Mouse (Mus musculus) forebrain, embryonic 16.5 days (tissue): ENCODE data around the gene Apbb2. TPM values are rescaled to one million over a fixed set of nuclear protein-coding genes. Genes with fewer than 3 reads are reported as not detected.

Source experiments
- ATAC-seq: fragments of 200-750 bp; cut with Nextera tagmentation; 2 replicates; pipeline ENCODE4 v1.8.0; 2017; ENCODE audit warnings: mild to moderate bottlenecking, moderate library complexity
- H3K27ac ChIP-seq: fragments of 300-500 bp; sonication (generic); 2 replicates; pipeline ENCODE4 v1.5.1; 2014; ENCODE audit warnings: low read length, control low read depth
- H3K27me3 ChIP-seq: fragments of 300-500 bp; sonication (generic); replicated peaks from 2 replicates; pipeline ENCODE4 v1.6.1; 2014; ENCODE audit warnings: low read length; ENCODE audit not compliant: control insufficient read depth, insufficient read depth
- H3K36me3 ChIP-seq: fragments of 300-500 bp; sonication (generic); 2 replicates; pipeline ENCODE4 v1.6.1; 2014; ENCODE audit not compliant: control insufficient read depth, insufficient read depth
- H3K4me1 ChIP-seq: fragments of 300-500 bp; sonication (generic); replicated peaks from 2 replicates; pipeline ENCODE4 v1.6.1; 2014; ENCODE audit warnings: low read length; ENCODE audit not compliant: control insufficient read depth, insufficient read depth
- H3K4me2 ChIP-seq: fragments of 300-500 bp; sonication (generic); 2 replicates; pipeline ENCODE4 v1.6.1; 2014; ENCODE audit warnings: mild to moderate bottlenecking, low read length, control low read depth
- H3K4me3 ChIP-seq: fragments of 300-500 bp; sonication (generic); replicated peaks from 2 replicates; pipeline ENCODE4 v1.5.1; 2014; ENCODE audit warnings: mild to moderate bottlenecking, low read length, control low read depth
- H3K9ac ChIP-seq: fragments of 300-500 bp; sonication (generic); replicated peaks from 2 replicates; pipeline ENCODE4 v1.6.1; 2014; ENCODE audit warnings: low read depth, low read length, control low read depth
- H3K9me3 ChIP-seq: fragments of 300-500 bp; sonication (generic); 2 replicates; pipeline ENCODE4 v1.6.1; 2016; ENCODE audit warnings: low read length; ENCODE audit not compliant: control insufficient read depth
- WGBS: fragments of 180-500 bp; shearing (Covaris S2); extraction: QIAGEN DNeasy Blood & Tissue Kit; methylation state at CpG from one replicate; pipeline ENCODE4 v1.1.7; 2014; 5-methylcytosine and 5-hydroxymethylcytosine counted together
- polyA plus RNA-seq: library from polyadenylated mRNA; unstranded; fragments of >200 nt; fragmentation: Nextera tagmentation; extraction: Ambion mirVana; gene quantifications from 2 replicates; pipeline ENCODE4 v1.2.1, GENCODE M21; 2015

Gene Apbb2
- polyA plus RNA-seq, 1 experiment from 2014 or later, result 99.1 TPM

- H3K4me1 ChIP-seq, result no peaks in the 10 kb centered on the region
- no peak overlapping the region for H3K4me2 ChIP-seq
- H3K9ac ChIP-seq, result no peak overlapping the region
- no peak for ATAC-seq
- no peak overlapping the region for H3K27ac ChIP-seq
- no peaks in the 10 kb centered on the region for H3K27me3 ChIP-seq
- no peak overlapping the region for H3K4me3 ChIP-seq
- 73% methylated on average over 9 of the region's 9 CpGs for WGBS
- H3K36me3 ChIP-seq, result no peaks in the 10 kb centered on the region
- H3K9me3 ChIP-seq, result no peaks in the 10 kb centered on the region
These were observed 49.3 kb downstream of the Apbb2 start for GRCm38 (mm10) chr5:66569141-66569801.

GRCm38 (mm10) chr5:66568002-66568401 is 50.6 kb downstream of the Apbb2 start:
- H3K9ac ChIP-seq, result no peak overlapping the region
- no peak for ATAC-seq
- WGBS, result 62% methylated on average over 5 of the region's 5 CpGs

GRCm38 (mm10) chr5:66567424-66567823 is 51.2 kb downstream of the Apbb2 start:
- Histone ChIP-seq H3K4me3 (no peak overlapping the region), H3K27me3 (no peaks in the 10 kb centered on the region), H3K9ac (no peak overlapping the region), H3K4me1 (no peaks in the 10 kb centered on the region), H3K9me3 (no peaks in the 10 kb centered on the region), H3K27ac (no peak overlapping the region), H3K36me3 (no peaks in the 10 kb centered on the region), H3K4me2 (no peak overlapping the region)
- WGBS, result 95% methylated on average over 6 of the region's 6 CpGs
- no peak for ATAC-seq

More at GRCm38 (mm10) chr5:66568002-66568401, 50.6 kb downstream of the Apbb2 start:
- Histone ChIP-seq H3K4me1 (no peaks in the 10 kb centered on the region), H3K4me2 (no peak overlapping the region), H3K4me3 (no peak overlapping the region), H3K27ac (no peak overlapping the region), H3K36me3 (no peaks in the 10 kb centered on the region), H3K9me3 (no peaks in the 10 kb centered on the region), H3K27me3 (no peaks in the 10 kb centered on the region)

DNA sequence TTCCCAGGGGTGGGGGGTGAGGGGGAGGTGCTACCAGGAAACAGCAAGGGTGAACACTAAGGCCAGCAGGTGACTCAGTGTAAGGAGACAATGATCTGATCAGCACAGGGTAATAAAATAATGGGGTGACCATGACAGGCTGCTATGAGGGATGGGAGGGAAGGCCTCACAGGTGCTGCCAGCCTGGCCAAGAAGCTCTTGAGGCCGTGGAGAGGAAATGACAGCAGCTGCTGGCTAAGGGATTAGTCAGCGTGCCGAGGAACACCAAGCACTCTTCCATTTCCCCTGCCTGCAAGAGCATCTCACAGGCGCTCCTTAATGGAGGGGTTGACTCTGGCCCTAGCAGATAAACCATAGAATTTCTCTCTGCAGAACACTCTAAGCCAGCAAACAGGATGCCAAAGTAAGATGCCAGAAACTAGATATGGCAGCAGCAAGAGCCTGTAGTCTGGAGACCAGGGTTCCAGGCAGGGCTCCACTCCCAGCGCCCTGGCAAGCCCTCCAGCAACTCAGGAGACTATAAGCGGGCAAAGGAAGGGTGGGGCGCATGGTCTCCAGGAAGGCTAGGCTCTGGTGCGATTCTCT is 58.9 kb downstream of the Apbb2 start:
- H3K27ac ChIP-seq, result no peak overlapping the region
- H3K4me2 ChIP-seq, result no peak overlapping the region
- 63% methylated on average over 8 of the region's 8 CpGs for WGBS

DNA sequence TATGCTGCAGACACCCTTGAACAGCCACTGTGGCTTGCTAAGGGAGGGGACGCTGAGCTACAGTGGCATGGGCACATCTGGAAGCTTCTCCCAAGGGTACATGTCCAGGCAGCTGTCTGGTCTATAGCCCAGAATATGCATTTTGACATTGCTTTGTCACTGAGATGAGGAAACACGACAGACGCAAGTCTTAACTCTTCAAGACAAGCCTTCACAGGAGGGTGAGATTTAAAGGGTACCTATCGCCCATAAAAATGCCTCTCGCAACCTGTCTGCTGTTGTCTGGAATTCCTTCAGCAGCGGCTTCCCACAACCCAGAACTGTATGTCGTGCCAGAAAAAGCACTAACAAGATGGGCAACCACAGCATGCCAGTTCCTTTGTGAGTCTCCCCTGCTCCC is 60.5 kb downstream of the Apbb2 start:
- no peaks in the 10 kb centered on the region for H3K27me3 ChIP-seq
- H3K4me1 ChIP-seq, result peaks cover 6% of the 10 kb centered on the region
- H3K9ac ChIP-seq, result no peak overlapping the region
- no peaks in the 10 kb centered on the region for H3K36me3 ChIP-seq
- no peak overlapping the region for H3K4me2 ChIP-seq
- ATAC-seq, result no peak
- H3K4me3 ChIP-seq, result no peak overlapping the region
- 96% methylated on average over 7 of the region's 7 CpGs for WGBS
- H3K9me3 ChIP-seq, result no peaks in the 10 kb centered on the region
- no peak overlapping the region for H3K27ac ChIP-seq

More for the DNA sequence above, 58.9 kb downstream of the Apbb2 start:
- no peak for ATAC-seq
- peaks cover 6% of the 10 kb centered on the region for H3K4me1 ChIP-seq
- no peaks in the 10 kb centered on the region for H3K36me3 ChIP-seq
- no peak overlapping the region for H3K4me3 ChIP-seq
- no peak overlapping the region for H3K9ac ChIP-seq
- H3K27me3 ChIP-seq, result no peaks in the 10 kb centered on the region
- H3K9me3 ChIP-seq, result no peaks in the 10 kb centered on the region

- no peak overlapping the region for H3K9ac ChIP-seq
- H3K27me3 ChIP-seq, result no peaks in the 10 kb centered on the region
- H3K36me3 ChIP-seq, result no peaks in the 10 kb centered on the region
- H3K9me3 ChIP-seq, result no peaks in the 10 kb centered on the region
- no peak for ATAC-seq
- H3K4me3 ChIP-seq, result no peak overlapping the region
- H3K4me1 ChIP-seq, result no peaks in the 10 kb centered on the region
- H3K4me2 ChIP-seq, result no peak overlapping the region
- H3K27ac ChIP-seq, result no peak overlapping the region
These were observed 64.7 kb downstream of the Apbb2 start for GRCm38 (mm10) chr5:66553933-66554332.

DNA sequence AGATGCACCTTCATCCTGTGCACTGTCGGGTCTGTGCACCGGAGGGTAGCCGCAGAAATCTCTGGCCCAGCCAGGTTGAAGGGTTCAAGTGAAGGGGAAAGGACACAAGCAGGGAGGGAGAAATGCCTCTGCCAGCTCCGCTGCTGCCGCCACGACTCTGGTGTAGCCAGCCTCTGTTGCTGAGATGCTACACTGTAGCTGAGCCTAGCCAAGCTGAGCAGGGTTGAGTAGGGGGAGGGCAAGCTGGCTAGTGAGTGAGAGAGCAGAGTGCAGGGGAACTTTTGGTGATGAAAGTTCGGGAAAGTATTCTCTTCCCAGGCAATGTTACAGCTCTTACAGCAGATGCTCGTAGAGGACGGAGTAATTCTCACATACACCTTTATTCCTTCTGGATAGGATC is 66.3 kb downstream of the Apbb2 start:
- Histone ChIP-seq H3K9ac (no peak overlapping the region), H3K27me3 (no peaks in the 10 kb centered on the region), H3K4me2 (no peak overlapping the region), H3K27ac (no peak overlapping the region), H3K4me1 (no peaks in the 10 kb centered on the region), H3K36me3 (no peaks in the 10 kb centered on the region), H3K4me3 (no peak overlapping the region), H3K9me3 (no peaks in the 10 kb centered on the region)
- 71% methylated on average over 9 of the region's 9 CpGs for WGBS
- no peak for ATAC-seq

DNA sequence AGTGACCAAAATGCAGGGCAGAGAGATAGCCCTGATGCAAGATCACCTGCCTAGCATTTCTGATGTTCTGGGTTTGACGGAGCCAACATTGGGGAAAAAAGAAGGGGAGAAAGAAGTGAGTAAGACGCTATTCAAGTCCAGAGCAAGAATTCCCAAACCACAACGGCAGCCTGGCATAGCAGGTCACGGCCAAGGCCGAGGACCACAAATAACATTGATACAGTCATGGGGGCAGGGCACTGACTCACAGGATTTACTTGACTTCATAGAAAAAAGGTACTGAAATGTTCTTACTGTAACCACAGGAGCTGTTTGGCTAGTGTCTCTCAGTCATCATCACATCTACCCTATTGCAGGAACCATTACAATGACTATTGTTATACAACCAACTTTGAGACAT is 68.3 kb downstream of the Apbb2 start:
- WGBS, result 97% methylated on average over 5 of the region's 5 CpGs
- H3K27me3 ChIP-seq, result no peaks in the 10 kb centered on the region

DNA sequence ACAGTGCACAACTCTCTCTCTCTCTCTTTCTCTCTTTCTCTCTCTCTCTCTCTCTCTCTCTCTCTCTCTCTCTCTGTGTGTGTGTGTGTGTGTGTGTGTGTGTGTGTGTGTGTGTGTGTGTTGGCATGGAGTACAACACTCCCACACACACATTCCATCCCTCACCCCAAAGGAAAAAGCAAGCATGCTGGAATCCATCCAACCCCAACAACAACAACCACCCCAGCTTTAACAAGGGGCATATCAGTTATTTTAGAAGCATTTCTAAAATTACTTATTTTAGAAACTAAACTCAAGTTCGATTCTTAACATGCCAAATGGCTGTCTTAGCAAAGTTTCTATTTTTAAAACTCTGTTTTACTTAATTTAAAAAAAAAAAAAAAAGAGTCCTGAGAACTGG is 68.9 kb downstream of the Apbb2 start:
- Histone ChIP-seq H3K27me3 (no peaks in the 10 kb centered on the region), H3K27ac (no peak overlapping the region), H3K4me2 (no peak overlapping the region), H3K4me1 (peaks cover 10% of the 10 kb centered on the region), H3K4me3 (no peak overlapping the region), H3K9ac (no peak overlapping the region), H3K36me3 (no peaks in the 10 kb centered on the region), H3K9me3 (no peaks in the 10 kb centered on the region)
- WGBS, result 68% methylated on average over 1 of the region's 1 CpGs
- ATAC-seq, result no peak

More for the DNA sequence above, 68.3 kb downstream of the Apbb2 start:
- Histone ChIP-seq H3K9ac (no peak overlapping the region), H3K36me3 (no peaks in the 10 kb centered on the region), H3K27ac (no peak overlapping the region), H3K4me2 (no peak overlapping the region), H3K4me3 (no peak overlapping the region), H3K9me3 (no peaks in the 10 kb centered on the region), H3K4me1 (peaks cover 8% of the 10 kb centered on the region)
- ATAC-seq, result no peak
